Mouse (Mus musculus): Measurements from ENCODE around the gene Porcn. TPM values are rescaled to one million over a fixed set of nuclear protein-coding genes. Genes with fewer than 3 reads are reported as not detected.

The Porcn gene
- total and polyA plus RNA-seq, 3 experiments: 0.22 to 4.6 (median 2.7) TPM

DNA sequence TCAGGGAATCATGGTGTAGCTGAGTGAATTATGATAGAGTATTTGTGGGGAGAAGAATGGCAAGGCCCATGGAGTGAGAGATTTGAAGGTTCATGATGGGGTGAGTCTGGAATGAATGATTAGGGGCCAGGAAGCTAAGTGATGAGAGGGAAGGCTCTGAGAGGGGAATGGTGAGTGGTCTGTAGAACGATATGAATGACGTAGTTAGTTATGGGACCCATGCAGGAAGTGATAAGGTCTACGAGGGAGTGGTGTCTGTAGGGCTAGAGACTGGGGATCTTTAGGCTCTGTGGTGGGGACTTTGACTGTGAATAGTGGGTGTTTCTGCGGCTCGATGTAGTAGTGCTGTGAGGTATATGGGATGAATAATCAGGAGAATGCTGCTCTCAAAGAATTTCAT is 26.7 kb downstream of the Porcn start:
- no peak for DNase-seq (ENCODE audit: low spot score)

DNA sequence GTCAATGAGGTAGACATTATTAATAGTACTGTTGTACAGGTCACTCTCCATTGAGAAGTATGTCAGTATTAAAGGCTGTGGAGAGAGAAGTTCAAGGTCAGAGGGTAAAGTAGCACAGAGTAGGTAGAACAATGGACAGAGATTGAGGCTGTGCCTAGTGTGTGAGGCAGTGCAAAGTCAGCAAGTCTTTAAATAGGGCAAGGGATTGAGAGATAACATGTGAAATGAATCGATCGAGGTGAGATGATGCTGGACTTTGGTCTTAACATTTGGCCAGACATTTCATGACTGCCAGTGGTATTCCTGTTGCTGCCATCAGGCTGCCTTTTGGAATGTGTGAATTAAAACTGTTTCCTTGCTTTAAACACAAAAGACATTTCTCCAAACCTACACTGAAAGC is 27.5 kb downstream of the Porcn start:
- no peak for TF ChIP-seq CTCF (IDR thresholded peaks at IDR 0.05; ENCODE audit: low read depth, low read length)
- TF ChIP-seq GATA1 (IDR thresholded peaks at IDR 0.05; ENCODE audit: borderline replicate concordance, low read length): no peak
- TF ChIP-seq GATA2 (IDR thresholded peaks at IDR 0.05; ENCODE audit: borderline replicate concordance, low read depth, low read length): no peak
- TF ChIP-seq POLR2AphosphoS5 (IDR thresholded peaks at IDR 0.05; ENCODE audit: insufficient replicate concordance, low read depth, low read length): no peak
- no peak for TF ChIP-seq TAL1 (conservative IDR thresholded peaks at IDR 0.05; ENCODE audit: low read depth, low read length)
- DNase-seq (ENCODE audit: low spot score): no peak
- Histone ChIP-seq H3K4me1 (ENCODE audit: insufficient read depth, low read depth, low read length) (peaks cover 13% of the 10 kb centered on the region; the same call in 1 of the 2 replicates), H3K27me3 (ENCODE audit: insufficient read depth, low read length) (no peaks in the 10 kb centered on the region), H3K4me3 (ENCODE audit: low read depth, low read length) (no peak overlapping the region), H3K9me3 (replicated peaks) (no peaks in the 10 kb centered on the region), H3K36me3 (replicated peaks) (peaks cover 8% of the 10 kb centered on the region)
- ATAC-seq (ENCODE audit: extremely low read depth, insufficient number of reproducible peaks, low FRiP score, poor library complexity, severe bottlenecking): no peak

More for the DNA sequence above, 26.7 kb downstream of the Porcn start:
- TF ChIP-seq POLR2AphosphoS5 (IDR thresholded peaks at IDR 0.05; ENCODE audit: insufficient replicate concordance, low read depth, low read length) (no peak), GATA1 (IDR thresholded peaks at IDR 0.05; ENCODE audit: borderline replicate concordance, low read length) (no peak), CTCF (IDR thresholded peaks at IDR 0.05; ENCODE audit: low read depth, low read length) (no peak), TAL1 (conservative IDR thresholded peaks at IDR 0.05; ENCODE audit: low read depth, low read length) (no peak), GATA2 (IDR thresholded peaks at IDR 0.05; ENCODE audit: borderline replicate concordance, low read depth, low read length) (no peak)
- no peaks in the 10 kb centered on the region for H3K9me3 ChIP-seq (replicated peaks)
- H3K27me3 ChIP-seq (ENCODE audit: insufficient read depth, low read length): no peaks in the 10 kb centered on the region
- ATAC-seq (ENCODE audit: extremely low read depth, insufficient number of reproducible peaks, low FRiP score, poor library complexity, severe bottlenecking): no peak
- H3K36me3 ChIP-seq (replicated peaks): peaks cover 2% of the 10 kb centered on the region
- peaks cover 6% of the 10 kb centered on the region; the same call in 1 of the 2 replicates for H3K4me1 ChIP-seq (ENCODE audit: insufficient read depth, low read depth, low read length)
- no peak overlapping the region for H3K4me3 ChIP-seq (ENCODE audit: low read depth, low read length)

DNA sequence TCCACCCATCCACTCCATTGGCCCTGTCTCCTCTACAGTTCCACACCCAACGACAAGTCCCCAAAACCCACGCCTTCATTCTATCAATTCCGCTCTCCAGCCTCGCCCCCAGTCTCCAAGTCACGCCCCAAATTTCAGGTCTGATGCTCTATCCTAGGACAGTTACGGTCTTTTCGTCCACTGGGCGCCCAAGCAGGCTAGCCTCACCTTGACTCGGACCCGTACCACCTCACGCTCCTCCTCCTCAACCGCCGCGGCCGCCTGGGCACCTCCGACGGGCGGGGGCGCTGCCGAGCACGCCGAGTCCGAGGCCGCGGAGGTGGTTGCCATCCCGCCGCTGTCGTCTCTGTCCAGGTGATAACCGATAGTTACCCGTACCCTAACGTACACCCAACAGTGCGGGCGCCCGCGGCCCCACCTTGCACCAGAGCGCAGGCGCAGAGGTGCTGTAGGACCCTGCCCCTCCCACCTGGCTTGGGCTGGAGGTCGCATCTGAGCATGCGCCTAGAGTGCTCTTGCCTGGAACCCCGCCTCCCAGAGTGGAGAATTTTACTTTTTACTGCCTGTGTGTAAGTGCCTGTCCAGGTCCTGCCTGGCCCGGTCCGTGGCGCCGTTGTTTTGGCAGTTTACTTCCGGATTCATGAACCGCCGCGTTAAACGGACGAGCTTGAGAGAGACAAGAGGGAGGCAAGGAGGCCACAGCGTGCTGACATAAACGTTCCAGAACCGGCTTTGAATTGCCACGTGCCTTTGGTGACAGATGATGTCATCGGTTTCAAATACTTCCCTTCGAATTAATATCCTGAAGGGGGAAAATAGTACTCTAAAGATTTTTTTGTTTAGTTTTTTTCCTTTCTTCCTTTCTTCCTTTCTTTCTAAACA is 30.6 kb downstream of the Porcn start, which contains the start of gene Tbc1d25:
Gene Tbc1d25 (minus strand): TSS at position 678 of the 882 bp plus-strand sequence.
- no peak for TF ChIP-seq TAL1 (conservative IDR thresholded peaks at IDR 0.05; ENCODE audit: low read depth, low read length)
- TF ChIP-seq GATA2 (IDR thresholded peaks at IDR 0.05; ENCODE audit: borderline replicate concordance, low read depth, low read length): no peak
- no peak for TF ChIP-seq CTCF (IDR thresholded peaks at IDR 0.05; ENCODE audit: low read depth, low read length)
- TF ChIP-seq POLR2AphosphoS5 (IDR thresholded peaks at IDR 0.05; ENCODE audit: insufficient replicate concordance, low read depth, low read length): no peak
- TF ChIP-seq GATA1 (IDR thresholded peaks at IDR 0.05; ENCODE audit: borderline replicate concordance, low read length): no peak
- peaks cover 29% of the 10 kb centered on the region for H3K36me3 ChIP-seq (replicated peaks)
- no peaks in the 10 kb centered on the region for H3K27me3 ChIP-seq (ENCODE audit: insufficient read depth, low read length)
- ATAC-seq (ENCODE audit: extremely low read depth, insufficient number of reproducible peaks, low FRiP score, poor library complexity, severe bottlenecking): peak; percentile 70
- peak; percentile 71 for DNase-seq (ENCODE audit: low spot score)
- peak within 1 kb of the TSS; percentile 82 for H3K4me3 ChIP-seq (ENCODE audit: low read depth, low read length)
- peaks cover 13% of the 10 kb centered on the region; the same call in 1 of the 2 replicates for H3K4me1 ChIP-seq (ENCODE audit: insufficient read depth, low read depth, low read length)
- no peaks in the 10 kb centered on the region for H3K9me3 ChIP-seq (replicated peaks)

DNA sequence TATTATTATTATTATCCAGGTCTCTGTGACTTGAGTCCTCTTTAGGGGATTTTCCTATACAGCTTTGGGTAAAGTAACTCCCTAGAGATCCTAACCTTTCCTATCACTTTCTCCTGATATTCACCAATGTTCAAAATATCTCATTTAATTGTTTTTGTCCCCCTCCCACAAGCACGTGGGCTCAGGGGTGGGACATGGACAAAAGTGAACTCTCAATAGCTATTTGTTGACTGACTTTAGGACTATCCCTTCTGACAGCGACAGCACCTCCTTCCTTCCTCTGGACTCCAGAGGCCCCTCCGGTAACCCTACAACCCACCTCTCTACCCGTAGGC is 31.2 kb downstream of the Porcn start:
- peak; percentile 27 for DNase-seq (ENCODE audit: low spot score)
- ATAC-seq (ENCODE audit: extremely low read depth, insufficient number of reproducible peaks, low FRiP score, poor library complexity, severe bottlenecking): no peak

DNA sequence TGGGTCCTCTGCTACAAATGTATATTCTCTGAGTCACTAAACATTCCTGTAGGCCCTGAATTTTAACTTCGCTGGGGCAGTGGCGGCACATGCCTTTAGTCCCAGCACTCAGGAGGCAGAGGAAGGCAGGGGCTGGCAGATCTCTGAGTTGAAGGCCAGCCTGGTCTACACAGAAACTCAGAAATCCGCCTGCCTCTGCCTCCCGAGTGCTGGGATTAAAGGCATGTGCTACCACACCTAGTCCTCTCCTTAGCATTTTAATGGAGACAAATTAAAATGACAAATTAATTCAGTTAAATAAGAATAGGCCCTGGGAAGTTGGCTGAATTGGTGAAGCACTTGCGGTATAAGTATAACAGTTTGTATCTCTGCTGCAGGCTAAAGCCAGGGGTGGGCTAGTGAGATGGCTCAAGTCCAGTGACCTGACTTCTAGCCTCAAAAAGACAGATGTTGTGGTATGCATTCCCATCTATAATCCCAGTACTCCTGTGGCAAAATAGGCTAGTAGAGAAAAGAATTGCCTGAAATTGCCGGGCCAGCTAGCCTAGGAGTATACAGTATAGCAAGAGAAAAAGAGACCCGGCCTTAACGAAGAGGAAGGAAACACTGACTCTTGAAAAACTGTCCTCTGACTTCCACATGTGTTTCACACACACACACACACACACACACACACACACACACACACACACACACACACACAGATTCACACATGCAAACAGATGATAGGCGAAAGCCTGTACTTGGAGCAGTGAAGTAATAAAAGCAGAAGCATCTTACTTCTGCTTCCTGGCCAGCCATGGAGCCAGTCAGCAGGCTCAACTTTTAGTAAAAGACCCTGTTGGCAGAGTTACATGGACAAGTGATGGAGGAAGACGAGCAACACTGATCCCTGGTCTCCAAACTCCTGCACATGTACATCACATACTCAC is 38.3 kb downstream of the Porcn start:
- TF ChIP-seq GATA2 (IDR thresholded peaks at IDR 0.05; ENCODE audit: borderline replicate concordance, low read depth, low read length) (no peak), TAL1 (conservative IDR thresholded peaks at IDR 0.05; ENCODE audit: low read depth, low read length) (no peak), CTCF (IDR thresholded peaks at IDR 0.05; ENCODE audit: low read depth, low read length) (no peak), GATA1 (IDR thresholded peaks at IDR 0.05; ENCODE audit: borderline replicate concordance, low read length) (no peak), POLR2AphosphoS5 (IDR thresholded peaks at IDR 0.05; ENCODE audit: insufficient replicate concordance, low read depth, low read length) (no peak)
- DNase-seq (ENCODE audit: low spot score) (no peak), ATAC-seq (ENCODE audit: extremely low read depth, insufficient number of reproducible peaks, low FRiP score, poor library complexity, severe bottlenecking) (no peak)
- H3K36me3 ChIP-seq (replicated peaks): peaks cover 70% of the 10 kb centered on the region
- H3K4me3 ChIP-seq (ENCODE audit: low read depth, low read length): no peak overlapping the region
- no peaks in the 10 kb centered on the region; the same call in 1 of the 2 replicates for H3K4me1 ChIP-seq (ENCODE audit: insufficient read depth, low read depth, low read length)
- no peaks in the 10 kb centered on the region for H3K9me3 ChIP-seq (replicated peaks)
- no peaks in the 10 kb centered on the region for H3K27me3 ChIP-seq (ENCODE audit: insufficient read depth, low read length)

More for the DNA sequence above, 31.2 kb downstream of the Porcn start:
- H3K4me3 ChIP-seq (ENCODE audit: low read depth, low read length): peak overlapping the region; percentile 82
- TF ChIP-seq GATA2 (IDR thresholded peaks at IDR 0.05; ENCODE audit: borderline replicate concordance, low read depth, low read length): no peak
- TF ChIP-seq CTCF (IDR thresholded peaks at IDR 0.05; ENCODE audit: low read depth, low read length): no peak
- no peak for TF ChIP-seq GATA1 (IDR thresholded peaks at IDR 0.05; ENCODE audit: borderline replicate concordance, low read length)
- no peak for TF ChIP-seq POLR2AphosphoS5 (IDR thresholded peaks at IDR 0.05; ENCODE audit: insufficient replicate concordance, low read depth, low read length)
- no peak for TF ChIP-seq TAL1 (conservative IDR thresholded peaks at IDR 0.05; ENCODE audit: low read depth, low read length)
- H3K4me1 ChIP-seq (ENCODE audit: insufficient read depth, low read depth, low read length): peaks cover 13% of the 10 kb centered on the region; the same call in 1 of the 2 replicates
- no peaks in the 10 kb centered on the region for H3K27me3 ChIP-seq (ENCODE audit: insufficient read depth, low read length)
- no peaks in the 10 kb centered on the region for H3K9me3 ChIP-seq (replicated peaks)
- peaks cover 35% of the 10 kb centered on the region for H3K36me3 ChIP-seq (replicated peaks)

Data from G1E (cell line).